In the genomic region with DNA sequence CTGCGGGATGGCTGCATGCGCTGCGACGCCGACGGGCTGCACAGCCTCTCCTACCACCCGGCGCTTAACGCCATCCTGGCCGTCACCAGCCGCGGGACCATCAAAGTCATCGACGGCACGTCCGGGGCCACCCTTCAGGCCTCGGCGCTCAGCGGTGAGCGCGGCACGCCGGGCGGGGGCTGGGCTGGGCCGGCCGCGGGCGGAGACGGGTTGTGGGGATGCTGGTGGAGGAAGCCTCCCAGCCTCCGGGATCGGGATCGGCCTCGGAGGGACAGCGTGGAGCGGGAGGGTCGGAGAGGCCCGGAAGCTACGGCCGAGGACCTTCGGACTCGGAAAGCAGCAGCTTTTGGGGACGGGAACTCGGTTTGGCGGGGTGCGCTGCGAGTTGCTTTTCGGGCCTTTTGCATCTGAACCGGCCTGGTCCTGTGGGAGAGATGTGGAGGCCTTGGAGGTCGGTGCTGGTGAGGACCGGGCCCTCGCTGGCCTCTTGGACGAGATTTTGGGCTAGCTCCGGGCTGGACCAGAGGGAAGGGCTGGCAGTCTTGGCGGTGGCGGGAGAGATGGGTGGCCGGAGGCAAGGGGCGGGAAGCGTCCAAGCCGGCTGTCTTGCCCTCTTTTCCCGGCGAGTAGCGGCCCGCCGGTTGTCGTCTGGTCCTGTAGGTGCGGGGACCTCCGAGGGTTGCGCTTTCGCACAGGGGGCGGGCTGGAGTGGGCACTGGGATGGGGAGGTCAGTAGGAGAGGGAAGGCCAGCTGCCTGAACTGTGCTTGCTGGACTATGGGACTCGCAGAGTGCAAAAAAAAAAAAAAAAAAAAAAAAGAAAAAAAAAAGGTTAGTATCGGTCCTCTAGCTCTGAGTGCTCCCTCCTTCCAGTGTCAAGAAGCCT, we compare ENCODE assay signal across 7 mouse cellular contexts. TPM values are rescaled to one million over a fixed set of nuclear protein-coding genes. Genes with fewer than 3 reads are reported as not detected.
DNase-seq lines count a peak whose midpoint lies in the region; ATAC-seq and TF ChIP-seq lines count a peak whose summit lies in the region.

No protein-coding gene starts in this region.

- no peak for DNase-seq in lung, adult 2 months
- no peak for DNase-seq in lung, postnatal 4 days
- DNase-seq in hindbrain, embryonic 10.5 days (ENCODE audit: low spot score), result no peak

- H3K36me3 ChIP-seq in hindbrain, embryonic 10.5 days, result peaks cover 4% of the 10 kb centered on the region; the same call in 1 of the 2 replicates
- no peaks in the 10 kb centered on the region for H3K36me3 ChIP-seq in liver, embryonic 16.5 days (ENCODE audit: control insufficient read depth, insufficient read depth)
- no peaks in the 10 kb centered on the region for H3K36me3 ChIP-seq in neural tube, embryonic 15.5 days

- peak overlapping the region; percentile 89 for H3K4me2 ChIP-seq in liver, embryonic 16.5 days (ENCODE audit: low read depth, low read length)
- H3K4me2 ChIP-seq in neural tube, embryonic 15.5 days, result peak overlapping the region; percentile 67

- H3K9ac ChIP-seq in liver, embryonic 16.5 days (ENCODE audit: low read depth, low read length), result peak overlapping the region; percentile 93
- H3K9ac ChIP-seq in neural tube, embryonic 15.5 days (replicated peaks), result peak overlapping the region; percentile 98

- WGBS in lung, adult 2 months, result under 1% methylated on average over 72 of the region's 72 CpGs
- under 1% methylated on average over 72 of the region's 72 CpGs for WGBS in bone marrow, adult 2 months
- WGBS in hindbrain, embryonic 10.5 days, result under 1% methylated on average over 72 of the region's 72 CpGs
- under 1% methylated on average over 70 of the region's 72 CpGs for WGBS in liver, embryonic 16.5 days (ENCODE audit: insufficient replicate concordance)
- under 1% methylated on average over 68 of the region's 72 CpGs for WGBS in neural tube, embryonic 15.5 days

- peaks cover 3% of the 10 kb centered on the region for H3K4me1 ChIP-seq in lung, adult 2 months (ENCODE audit: control insufficient read depth, insufficient read depth, low read length)
- no peaks in the 10 kb centered on the region; the same call in 1 of the 2 replicates for H3K4me1 ChIP-seq in bone marrow, adult 2 months (ENCODE audit: control insufficient read depth, insufficient read depth, low read length)
- H3K4me1 ChIP-seq in hindbrain, embryonic 10.5 days (replicated peaks), result peaks cover 23% of the 10 kb centered on the region
- peaks cover 20% of the 10 kb centered on the region for H3K4me1 ChIP-seq in liver, embryonic 16.5 days (ENCODE audit: control insufficient read depth, low read depth, low read length)
- peaks cover 26% of the 10 kb centered on the region for H3K4me1 ChIP-seq in neural tube, embryonic 15.5 days

- no peaks in the 10 kb centered on the region for H3K27me3 ChIP-seq in hindbrain, embryonic 10.5 days (ENCODE audit: insufficient read depth, poor library complexity, severe bottlenecking)
- H3K27me3 ChIP-seq in liver, embryonic 16.5 days (ENCODE audit: control insufficient read depth, insufficient read depth, low read depth, low read length), result no peaks in the 10 kb centered on the region
- no peaks in the 10 kb centered on the region for H3K27me3 ChIP-seq in neural tube, embryonic 15.5 days (replicated peaks)

- no peaks in the 10 kb centered on the region for H3K9me3 ChIP-seq in hindbrain, embryonic 10.5 days
- no peaks in the 10 kb centered on the region for H3K9me3 ChIP-seq in liver, embryonic 16.5 days (replicated peaks; ENCODE audit: control insufficient read depth, low read length)
- no peaks in the 10 kb centered on the region for H3K9me3 ChIP-seq in neural tube, embryonic 15.5 days (replicated peaks)

- no peak for TF ChIP-seq CTCF in lung, adult 2 months (IDR thresholded peaks at IDR 0.05; ENCODE audit: insufficient read depth, low read length)
- TF ChIP-seq CTCF in bone marrow, adult 2 months (IDR thresholded peaks at IDR 0.05; ENCODE audit: control insufficient read depth, insufficient read depth, low read length), result no peak

- peak overlapping the region; percentile 95 for H3K4me3 ChIP-seq in lung, adult 2 months (replicated peaks; ENCODE audit: extremely low read depth, low read depth, low read length)
- H3K4me3 ChIP-seq in bone marrow, adult 2 months (replicated peaks; ENCODE audit: control insufficient read depth, low read depth, low read length), result peak overlapping the region; percentile 92
- peak overlapping the region; percentile 97 for H3K4me3 ChIP-seq in hindbrain, embryonic 10.5 days
- H3K4me3 ChIP-seq in liver, embryonic 16.5 days (ENCODE audit: low read depth, low read length), result peak overlapping the region; percentile 92
- H3K4me3 ChIP-seq in neural tube, embryonic 15.5 days (replicated peaks), result peak overlapping the region; percentile 98

- H3K27ac ChIP-seq in bone marrow, adult 2 months (ENCODE audit: control insufficient read depth, insufficient read depth, low read depth, low read length, poor library complexity), result peak overlapping the region; percentile 96
- peak overlapping the region; percentile 98 for H3K27ac ChIP-seq in hindbrain, embryonic 10.5 days
- peak overlapping the region; percentile 99 for H3K27ac ChIP-seq in liver, embryonic 16.5 days (ENCODE audit: low read length)
- H3K27ac ChIP-seq in neural tube, embryonic 15.5 days (replicated peaks), result peak overlapping the region; percentile 98

- ATAC-seq in erythroblast, adult 5-6 weeks (replicated peaks; ENCODE audit: low FRiP score, poor library complexity, severe bottlenecking), result peak; percentile 54
- peak; percentile 55 for ATAC-seq in liver, embryonic 16.5 days (ENCODE audit: low read depth)
- ATAC-seq in neural tube, embryonic 15.5 days (ENCODE audit: low FRiP score), result peak; percentile 64

- no peak for TF ChIP-seq POLR2A in lung, adult 2 months (IDR thresholded peaks at IDR 0.05; ENCODE audit: borderline replicate concordance, extremely low read depth, low read depth, low read length)
- no peak for TF ChIP-seq POLR2A in bone marrow, adult 2 months (IDR thresholded peaks at IDR 0.05; ENCODE audit: borderline replicate concordance, control insufficient read depth, low read depth, low read length)

RNA-seq across cellular contexts. Expression of gene Birc6, which starts 0.8 kb away (rescaled TPM):
- polyA plus RNA-seq in lung, adult 2 months (2012; rRNA removed), result 73.3 and 91.7 TPM in 2 replicates
- polyA plus RNA-seq in bone marrow, adult 2 months (2011; ENCODE audit: insufficient read depth, insufficient read length, low replicate concordance, missing spikeins), result 25.1 and 35.7 TPM in 2 replicates
- 54.4 and 88.6 TPM in 2 replicates for total RNA-seq in erythroblast, adult 5-6 weeks (2015; ENCODE audit: low replicate concordance)
- total RNA-seq in erythroblast, adult 5-6 weeks (2017; ENCODE audit: low replicate concordance), result 40.4 and 48.6 TPM in 2 replicates
- polyA plus RNA-seq in hindbrain, embryonic 10.5 days (2016; fragmentation: Nextera tagmentation; extraction: Ambion mirVana), result 78.8 and 80.4 TPM in 2 replicates
- 24.4 and 28.5 TPM in 2 replicates for polyA plus RNA-seq in liver, embryonic 16.5 days (2015; fragmentation: Nextera tagmentation; extraction: Ambion mirVana)
- 80.0 and 81.9 TPM in 2 replicates for polyA plus RNA-seq in neural tube, embryonic 15.5 days (2015; fragmentation: Nextera tagmentation; extraction: Ambion mirVana)

RNA-seq across cellular contexts. Expression of gene Yipf4, which starts 39.6 kb away (rescaled TPM):
- 66.3 and 194 TPM in 2 replicates for polyA plus RNA-seq in lung, adult 2 months (2012; rRNA removed)
- 36.2 and 37.1 TPM in 2 replicates for polyA plus RNA-seq in bone marrow, adult 2 months (2011; ENCODE audit: insufficient read depth, insufficient read length, low replicate concordance, missing spikeins)
- total RNA-seq in erythroblast, adult 5-6 weeks (2015; ENCODE audit: low replicate concordance), result 280 and 306 TPM in 2 replicates
- total RNA-seq in erythroblast, adult 5-6 weeks (2017; ENCODE audit: low replicate concordance), result 409 and 455 TPM in 2 replicates
- polyA plus RNA-seq in hindbrain, embryonic 10.5 days (2016; fragmentation: Nextera tagmentation; extraction: Ambion mirVana), result 35.5 and 37.2 TPM in 2 replicates
- 72.0 and 72.5 TPM in 2 replicates for polyA plus RNA-seq in liver, embryonic 16.5 days (2015; fragmentation: Nextera tagmentation; extraction: Ambion mirVana)
- 56.1 and 56.2 TPM in 2 replicates for polyA plus RNA-seq in neural tube, embryonic 15.5 days (2015; fragmentation: Nextera tagmentation; extraction: Ambion mirVana)
